Mouse (Mus musculus) ES-Bruce4 (cell line): ENCODE measurements around the gene Tfap2b.

Experiments used
- CTCF ChIP-seq: IDR thresholded peaks from one replicate; pipeline ENCODE4 v1.8.1; 2011; ENCODE audit warnings: low read depth, low read length
- POLR2A ChIP-seq: IDR thresholded peaks from one replicate; pipeline ENCODE4 v1.8.1; 2011; ENCODE audit warnings: low read length; ENCODE audit not compliant: insufficient read depth

DNA sequence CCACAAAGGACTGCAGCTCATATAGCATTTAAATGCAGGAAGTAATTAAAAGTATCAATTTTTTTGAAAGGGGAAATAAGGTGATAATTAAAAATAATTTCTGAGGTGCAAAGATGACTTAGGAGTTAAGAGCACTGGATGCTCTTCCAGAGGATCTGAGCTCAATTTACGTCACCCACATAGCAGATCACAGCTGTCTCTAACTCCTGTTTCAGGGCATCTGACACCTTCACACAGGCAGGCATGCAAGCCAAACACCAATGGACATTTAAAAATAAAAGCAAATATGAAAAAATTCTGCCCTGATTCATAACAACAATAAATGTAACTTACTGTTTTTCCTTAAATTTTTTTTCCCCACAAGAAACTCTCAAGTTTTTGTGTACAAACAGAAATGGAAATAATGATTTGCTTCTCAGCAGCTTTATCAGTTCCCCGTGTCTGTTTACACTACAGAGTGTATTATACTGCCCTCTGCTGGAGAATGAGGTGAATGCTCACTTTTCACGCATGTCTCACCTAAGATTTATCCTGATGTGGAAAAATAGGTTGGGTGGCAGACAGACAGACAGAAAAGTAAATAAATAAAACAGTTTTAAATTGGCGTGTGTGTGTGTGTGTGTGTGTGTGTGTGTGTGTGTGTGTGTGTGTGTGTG lies 29.8 kb upstream of the Tfap2b start:
- TF ChIP-seq CTCF = no peak
- TF ChIP-seq POLR2A = no peak
